Mouse (Mus musculus): ENCODE data around the gene 1700003H04Rik.

- no peak for TF ChIP-seq CTCF (IDR thresholded peaks at IDR 0.05; ENCODE audit: extremely low read depth, insufficient read depth, low read length)
- no peak for TF ChIP-seq POLR2A (IDR thresholded peaks at IDR 0.05; ENCODE audit: extremely low read depth, insufficient read depth, low read length)
Measured at GRCm38 (mm10) chr3:124538260-124538659, 42.6 kb downstream of the 1700003H04Rik start.
